Mouse (Mus musculus): ENCODE results near the gene Ccdc121. TPM values are rescaled to one million over a fixed set of nuclear protein-coding genes. Genes with fewer than 3 reads are reported as not detected.

Ccdc121 gene
- polyA plus RNA-seq, 1 experiment from 2014 or later = 0.15 TPM

- H3K36me3 ChIP-seq = no peaks in the 10 kb centered on the region
- WGBS = 81% methylated on average over 2 of the region's 2 CpGs
Observed at GRCm38 (mm10) chr1:181460283-181460682, 51.0 kb downstream of the Ccdc121 start.

More at GRCm38 (mm10) chr1:181460283-181460682, 51.0 kb downstream of the Ccdc121 start:
- no peak overlapping the region for H3K4me2 ChIP-seq
- H3K9me3 ChIP-seq = no peaks in the 10 kb centered on the region
- no peaks in the 10 kb centered on the region for H3K27me3 ChIP-seq
- H3K4me1 ChIP-seq = peaks cover 16% of the 10 kb centered on the region
- no peak overlapping the region for H3K27ac ChIP-seq
- no peak overlapping the region for H3K4me3 ChIP-seq
- no peak overlapping the region for H3K9ac ChIP-seq
- ATAC-seq (ENCODE audit: insufficient number of reproducible peaks, low FRiP score, low TSS enrichment, low read depth) = no peak

Other genes starting within 250 kb of the Ccdc121 start
- gene Cnih3, start 158.8 kb downstream of the Ccdc121 start, polyA plus RNA-seq (2015; fragmentation: Nextera tagmentation; extraction: Ambion mirVana) = 0.15 and 0.63 TPM in 2 replicates
- gene Dnah14, start 65.1 kb upstream of the Ccdc121 start, polyA plus RNA-seq (2015; fragmentation: Nextera tagmentation; extraction: Ambion mirVana) = 1.4 and 1.6 TPM in 2 replicates

All from limb, embryonic 15.5 days (tissue).